Mouse (Mus musculus) adrenal gland, postnatal 10 days (tissue): Measurements from ENCODE around the gene Fam155a. TPM values are rescaled to one million over a fixed set of nuclear protein-coding genes. Genes with fewer than 3 reads are reported as not detected.

Experiments
- DNase-seq: peaks from one replicate; pipeline ENCODE4 v3.0.0; 2021; ENCODE audit warnings: mixed read lengths
- total RNA-seq, 2 experiments: library from RNA; stranded (reverse); gene quantifications; 2 replicates each; pipeline ENCODE4 v1.2.3; 2021

Fam155a gene
- total RNA-seq, 2 experiments from 2014 or later = 8.8 to 9.8 TPM

DNA sequence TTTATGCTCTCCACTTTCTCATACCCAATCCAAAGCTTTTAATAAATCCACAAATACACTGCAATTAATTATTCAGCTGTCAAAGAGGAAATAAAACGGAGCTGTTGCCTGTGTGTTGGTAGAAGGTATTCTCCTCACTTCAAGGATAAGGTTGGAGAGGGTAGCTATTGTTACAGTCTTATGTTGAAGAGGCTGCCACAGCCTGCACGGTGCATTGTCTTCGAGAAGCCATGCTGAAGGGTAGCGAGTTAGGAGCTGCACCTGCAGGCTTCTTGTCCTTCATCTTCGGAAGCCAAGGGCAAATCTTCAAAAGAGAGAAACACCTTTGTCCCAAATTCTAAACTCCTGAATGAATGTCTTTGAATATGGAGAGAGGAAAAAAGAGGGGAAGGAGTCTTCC is 288.4 kb downstream of the Fam155a start:
- no peak for DNase-seq

GRCm38 (mm10) chr8:9471290-9471689 is 299.7 kb downstream of the Fam155a start:
- no peak for DNase-seq

DNA sequence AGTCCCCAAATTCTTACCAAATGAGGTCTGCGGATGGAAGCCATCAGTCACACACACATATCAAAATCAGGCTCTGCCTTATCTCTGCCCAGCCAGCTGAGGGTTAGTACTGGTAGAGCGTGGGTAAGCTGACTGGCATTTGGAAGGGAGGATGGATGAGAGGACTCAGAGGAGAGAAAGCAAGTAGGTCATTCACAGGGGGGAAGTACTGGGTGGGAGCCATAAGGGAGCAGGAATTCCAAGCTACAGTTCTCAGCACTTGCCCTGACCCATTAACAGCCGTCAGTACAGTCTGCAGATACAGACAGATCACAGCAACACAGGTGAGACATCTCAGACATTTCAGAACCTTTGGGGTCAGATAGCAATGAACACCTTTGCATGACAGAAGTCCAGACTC is 300.8 kb downstream of the Fam155a start:
- DNase-seq = no peak

GRCm38 (mm10) chr8:9461111-9461510 is 309.9 kb downstream of the Fam155a start:
- DNase-seq = no peak

DNA sequence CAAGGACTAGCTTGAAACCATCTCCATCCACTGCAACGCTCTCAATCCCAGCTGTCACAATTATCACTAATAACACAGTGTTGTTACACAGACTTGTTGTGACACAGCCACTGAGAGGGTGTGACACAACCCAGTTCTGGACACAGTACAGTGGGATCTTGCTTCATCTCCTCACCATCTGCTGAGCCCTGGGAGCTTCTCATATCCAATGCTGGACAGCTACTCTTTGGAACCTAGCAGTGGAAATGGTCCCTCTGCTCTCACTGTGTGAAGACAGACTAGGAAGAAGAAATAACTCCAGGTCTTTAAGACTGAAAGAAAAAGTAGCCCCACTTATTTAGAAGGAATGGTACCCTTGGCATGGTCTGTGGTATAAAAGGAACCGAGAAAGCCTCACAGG is 310.3 kb downstream of the Fam155a start:
- DNase-seq = no peak

GRCm38 (mm10) chr8:9458614-9459013 is 312.3 kb downstream of the Fam155a start:
- no peak for DNase-seq

GRCm38 (mm10) chr8:9455138-9455537 is 315.8 kb downstream of the Fam155a start:
- no peak for DNase-seq

- no peak for DNase-seq
These were observed 317.2 kb downstream of the Fam155a start for GRCm38 (mm10) chr8:9453742-9454141.

GRCm38 (mm10) chr8:9451543-9451942 is 319.4 kb downstream of the Fam155a start:
- no peak for DNase-seq

DNA sequence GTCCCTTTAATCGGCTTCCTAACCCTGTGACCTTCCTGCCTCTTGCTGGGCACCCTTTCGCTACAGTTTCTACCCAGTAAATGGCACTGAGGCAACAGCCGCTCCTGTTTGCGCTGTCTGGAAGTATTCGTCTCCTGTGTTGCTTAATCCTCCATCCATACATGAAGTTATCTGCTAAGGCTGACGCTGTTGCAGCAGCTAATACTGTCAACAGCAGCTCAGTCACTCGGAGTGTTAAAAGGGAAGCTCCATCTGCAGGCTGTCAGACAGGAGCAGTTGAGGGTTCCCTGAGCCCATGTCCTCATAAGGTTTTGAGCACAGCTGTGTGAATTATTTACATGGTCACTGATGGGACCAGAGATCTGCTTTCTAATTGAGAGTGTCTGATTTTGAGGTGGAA is 322.3 kb downstream of the Fam155a start:
- no peak for DNase-seq

GRCm38 (mm10) chr8:9437822-9438221 is 333.1 kb downstream of the Fam155a start:
- no peak for DNase-seq

GRCm38 (mm10) chr8:9435501-9435900 is 335.5 kb downstream of the Fam155a start:
- DNase-seq = no peak

DNA sequence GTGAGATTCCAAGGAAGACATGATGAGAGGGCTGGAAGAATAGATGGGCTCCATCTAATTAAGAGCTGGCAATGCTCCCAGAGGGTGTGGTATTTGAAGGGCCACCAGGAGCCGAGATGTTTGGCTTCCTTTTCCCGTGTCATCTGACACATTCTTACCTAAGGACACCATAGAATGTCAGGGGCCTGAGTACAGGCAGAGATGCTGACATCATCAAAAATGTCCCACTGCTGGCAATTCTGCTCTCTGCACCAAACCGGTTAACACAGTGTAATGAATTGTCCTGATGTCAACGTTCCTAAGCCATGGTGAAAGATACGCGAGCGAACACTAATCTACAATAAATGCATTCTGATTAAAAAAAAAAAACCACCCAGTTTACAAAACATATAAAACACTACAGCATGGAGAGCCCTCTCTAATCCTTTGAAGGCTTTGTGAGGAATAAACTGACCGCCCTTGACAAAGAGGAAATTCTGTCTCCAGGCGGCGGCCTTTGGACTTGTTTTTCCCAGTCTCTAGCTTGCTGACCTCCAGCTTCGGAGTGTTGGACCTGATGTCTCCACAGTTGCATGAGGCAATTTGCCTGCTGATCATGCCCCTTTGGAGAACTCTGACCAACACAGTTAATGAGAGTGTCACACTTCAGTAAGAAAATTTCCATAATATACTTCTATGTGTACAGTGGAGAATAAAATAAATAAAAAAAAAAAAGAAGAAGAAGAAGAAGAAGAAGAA is 338.2 kb downstream of the Fam155a start:
- DNase-seq = no peak

DNA sequence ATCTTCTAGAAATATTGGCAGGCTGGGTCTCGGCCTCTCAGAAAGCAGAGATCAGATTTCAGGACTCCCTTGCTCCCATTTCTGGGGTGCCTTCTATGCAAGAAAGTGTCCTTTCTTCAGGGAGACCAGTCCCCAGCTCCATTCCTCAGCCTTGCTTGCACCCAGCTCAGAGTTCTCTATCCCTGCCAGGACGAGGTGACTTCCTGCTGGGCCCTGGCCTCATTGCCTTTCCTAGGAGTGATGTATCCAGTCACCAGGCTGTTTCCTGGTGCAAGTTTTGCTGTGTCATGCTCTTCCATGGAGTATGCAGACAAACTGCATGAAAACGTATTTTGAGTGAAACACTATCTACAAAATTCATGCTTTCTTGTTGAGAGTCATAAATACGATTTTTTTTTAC is 342.1 kb downstream of the Fam155a start:
- DNase-seq = no peak

DNA sequence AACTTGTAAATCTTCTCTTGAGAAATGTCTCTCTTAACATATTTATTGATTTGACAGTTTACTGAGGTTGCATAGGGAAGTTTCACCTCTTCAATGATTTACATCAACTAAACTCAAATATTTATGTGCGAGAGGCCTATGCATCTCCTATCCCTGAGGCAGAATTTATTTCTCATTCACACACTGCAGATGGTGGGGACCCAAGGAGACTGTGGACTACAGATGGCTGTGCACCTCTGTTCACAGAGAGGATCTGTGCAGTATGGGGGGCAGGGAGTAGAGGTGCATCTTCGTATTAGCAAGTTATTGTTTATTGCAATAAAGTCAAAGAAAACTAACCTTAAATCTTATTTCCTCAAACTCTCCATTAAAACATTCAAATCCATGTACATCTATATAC is 346.9 kb downstream of the Fam155a start:
- DNase-seq = no peak

- no peak for DNase-seq
These were observed 347.4 kb downstream of the Fam155a start for GRCm38 (mm10) chr8:9423590-9423989.

DNA sequence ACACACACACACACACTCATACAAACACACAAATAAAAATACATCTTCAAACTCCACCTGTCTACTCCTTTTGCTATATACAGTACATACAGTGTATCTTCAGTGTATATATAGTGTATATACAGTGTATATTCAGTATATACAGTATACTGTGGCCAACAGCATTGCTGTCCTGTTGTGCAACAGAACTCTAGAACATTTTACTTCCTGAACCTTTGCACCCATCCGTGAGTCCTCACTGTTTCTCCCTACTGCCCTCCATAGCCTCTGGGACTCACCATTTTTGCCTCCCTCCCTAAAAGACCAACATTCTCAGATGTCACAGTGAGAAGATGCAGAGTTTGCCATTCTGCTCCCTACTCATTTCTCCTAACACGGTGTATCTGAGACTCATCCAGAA is 347.8 kb downstream of the Fam155a start:
- no peak for DNase-seq

DNA sequence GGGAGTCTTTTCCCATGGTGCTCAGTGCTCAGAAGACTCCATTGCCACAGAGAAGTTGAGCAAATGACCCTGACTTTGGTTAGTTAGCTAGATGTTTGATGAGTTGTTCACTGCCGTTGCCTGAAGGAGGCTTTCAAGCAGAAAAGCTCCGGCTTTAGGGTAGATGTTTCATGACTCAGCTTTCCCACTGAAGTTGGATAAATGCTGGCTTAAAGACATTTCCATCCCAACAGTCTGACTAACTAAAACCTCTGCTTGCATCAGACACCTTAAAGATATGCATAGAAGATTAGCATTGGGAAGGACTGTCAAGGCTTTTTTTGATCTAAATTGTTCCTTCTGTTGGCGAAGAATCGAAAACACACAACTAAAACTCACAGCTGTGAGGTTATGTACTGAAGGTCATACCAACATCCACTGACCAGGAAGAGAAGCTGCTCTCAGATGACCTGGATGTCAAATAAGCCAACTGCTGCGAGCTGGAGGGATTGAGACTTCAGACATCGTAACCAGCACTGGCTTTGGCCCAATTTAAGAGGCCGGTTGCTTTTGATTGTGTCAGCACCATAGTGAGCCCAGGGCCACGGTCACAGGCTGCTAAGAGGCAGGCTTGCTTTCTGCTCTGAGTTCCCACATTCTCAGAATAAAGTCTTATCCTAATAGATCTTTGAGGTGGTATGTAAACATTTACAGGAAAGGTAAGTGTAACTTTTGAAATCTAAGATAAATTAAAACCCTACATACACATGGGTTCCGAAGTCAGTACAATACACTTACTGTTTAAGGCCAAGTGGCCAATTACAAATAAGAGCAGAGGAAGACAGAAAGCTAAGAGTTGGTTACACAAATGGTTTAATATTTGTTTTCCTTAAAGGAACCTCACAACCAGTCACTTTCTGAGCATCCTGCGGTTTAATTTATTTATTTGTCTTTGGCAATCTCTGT is 351.8 kb downstream of the Fam155a start:
- DNase-seq = peak; percentile 3

DNA sequence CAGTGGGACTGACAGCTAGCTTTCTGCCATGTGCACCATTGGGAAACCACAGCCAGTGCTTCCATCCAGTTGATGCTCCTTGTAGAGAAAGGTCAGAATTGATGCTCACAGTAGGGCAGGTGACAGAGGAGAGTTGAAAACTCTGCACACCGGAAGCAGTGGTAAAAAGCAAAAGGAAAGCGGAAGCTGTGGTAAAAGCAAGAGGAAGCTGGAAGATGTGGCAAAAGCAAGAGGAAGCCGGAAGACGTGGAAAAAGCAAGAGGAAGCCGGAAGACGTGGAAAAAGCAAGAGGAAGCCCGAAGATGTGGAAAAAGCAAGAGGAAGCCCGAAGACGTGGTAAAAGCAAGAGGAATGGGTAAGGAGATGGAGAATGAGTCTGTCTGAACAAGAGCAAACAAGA is 354.8 kb downstream of the Fam155a start:
- no peak for DNase-seq

- DNase-seq = no peak
These were observed 362.5 kb downstream of the Fam155a start for GRCm38 (mm10) chr8:9408480-9408879.

DNA sequence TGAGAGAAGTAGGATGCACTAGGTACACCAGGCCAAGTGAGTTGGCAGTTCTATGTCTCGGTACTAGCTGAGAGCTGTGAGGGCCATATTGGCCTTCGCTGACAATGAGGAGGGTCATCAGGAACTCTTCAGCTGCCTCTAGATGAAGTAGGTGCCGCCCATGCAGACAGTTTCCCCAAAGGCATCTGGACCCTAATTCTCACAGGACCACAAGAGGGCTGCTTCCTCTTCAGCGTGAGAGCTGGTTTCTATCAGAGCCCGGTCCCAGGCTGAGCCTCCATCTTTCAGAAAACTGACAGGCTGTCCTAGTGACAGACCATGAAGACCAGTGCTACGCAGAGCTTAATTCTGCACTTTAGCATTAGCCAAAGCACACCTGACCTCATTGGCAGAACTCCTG is 364.8 kb downstream of the Fam155a start:
- DNase-seq = no peak

- no peak for DNase-seq
These were observed 366.3 kb downstream of the Fam155a start for GRCm38 (mm10) chr8:9404651-9405050.

DNA sequence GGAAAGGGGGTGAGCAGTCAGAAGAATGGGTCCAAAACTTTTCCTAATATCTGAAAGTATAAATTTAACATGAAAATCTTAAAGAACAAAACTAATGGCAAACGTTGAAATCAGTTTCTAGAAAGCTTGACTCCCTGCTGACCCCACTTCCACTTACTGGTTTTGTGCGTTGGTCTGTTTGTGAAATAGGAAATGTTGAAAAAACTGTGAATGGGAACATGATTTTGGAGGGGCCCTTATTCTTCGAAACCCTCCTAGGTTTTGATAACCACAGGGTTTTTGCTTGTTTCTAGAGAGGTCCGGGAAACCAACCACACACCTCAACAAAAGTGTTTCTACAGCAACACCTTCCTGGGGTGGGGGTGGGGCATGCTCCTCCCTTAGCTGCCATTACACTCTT is 368.6 kb downstream of the Fam155a start:
- DNase-seq = no peak
